Mouse (Mus musculus): ENCODE data around the gene Ccdc62. TPM values are rescaled to one million over a fixed set of nuclear protein-coding genes. Genes with fewer than 3 reads are reported as not detected.

Ccdc62 gene
- polyA plus RNA-seq, 1 experiment from 2014 or later, result 5.5 TPM

- Histone ChIP-seq H3K27me3 (replicated peaks; ENCODE audit: control insufficient read depth, insufficient read depth, low read length) (no peaks in the 10 kb centered on the region), H3K9ac (ENCODE audit: low read length) (no peak overlapping the region), H3K9me3 (ENCODE audit: control insufficient read depth, low read length) (no peaks in the 10 kb centered on the region), H3K27ac (ENCODE audit: low read depth) (no peak overlapping the region), H3K36me3 (ENCODE audit: control insufficient read depth, insufficient read depth, low read length) (no peaks in the 10 kb centered on the region), H3K4me1 (replicated peaks; ENCODE audit: control insufficient read depth, insufficient read depth, low read length) (no peaks in the 10 kb centered on the region; the same call in 1 of the 2 replicates), H3K4me2 (ENCODE audit: low read length) (no peak overlapping the region), H3K4me3 (ENCODE audit: low read depth, low read length) (no peak overlapping the region)
- ATAC-seq (replicated peaks; ENCODE audit: low FRiP score, low TSS enrichment, low read depth) (no peak), DNase-seq (ENCODE audit: low spot score) (peak; percentile 62)
- 48% methylated on average over 7 of the region's 7 CpGs for WGBS
These were observed 16.7 kb downstream of the Ccdc62 start for GRCm38 (mm10) chr5:123947041-123947761.

- Histone ChIP-seq H3K4me1 (replicated peaks; ENCODE audit: control insufficient read depth, insufficient read depth, low read length) (no peaks in the 10 kb centered on the region), H3K4me3 (ENCODE audit: low read depth, low read length) (no peak overlapping the region), H3K36me3 (ENCODE audit: control insufficient read depth, insufficient read depth, low read length) (no peaks in the 10 kb centered on the region), H3K9ac (ENCODE audit: low read length) (no peak overlapping the region), H3K27ac (ENCODE audit: low read depth) (no peak overlapping the region), H3K27me3 (replicated peaks; ENCODE audit: control insufficient read depth, insufficient read depth, low read length) (no peaks in the 10 kb centered on the region), H3K9me3 (ENCODE audit: control insufficient read depth, low read length) (no peaks in the 10 kb centered on the region), H3K4me2 (ENCODE audit: low read length) (no peak overlapping the region)
- DNase-seq (ENCODE audit: low spot score), result no peak
- WGBS, result 62% methylated on average over 5 of the region's 5 CpGs
- no peak for ATAC-seq (replicated peaks; ENCODE audit: low FRiP score, low TSS enrichment, low read depth)
These were observed 22.0 kb downstream of the Ccdc62 start for GRCm38 (mm10) chr5:123952365-123953045.

- no peak for DNase-seq (ENCODE audit: low spot score)
- no peaks in the 10 kb centered on the region for H3K4me1 ChIP-seq (replicated peaks; ENCODE audit: control insufficient read depth, insufficient read depth, low read length)
These were observed 26.7 kb downstream of the Ccdc62 start for GRCm38 (mm10) chr5:123957213-123957612.

GRCm38 (mm10) chr5:123959018-123959417 lies 28.5 kb downstream of the Ccdc62 start:
- no peak overlapping the region for H3K9ac ChIP-seq (ENCODE audit: low read length)
- 57% methylated on average over 3 of the region's 3 CpGs for WGBS
- DNase-seq (ENCODE audit: low spot score) (no peak), ATAC-seq (replicated peaks; ENCODE audit: low FRiP score, low TSS enrichment, low read depth) (no peak)
- no peaks in the 10 kb centered on the region for H3K36me3 ChIP-seq (ENCODE audit: control insufficient read depth, insufficient read depth, low read length)
- no peak overlapping the region for H3K4me3 ChIP-seq (ENCODE audit: low read depth, low read length)
- H3K4me1 ChIP-seq (replicated peaks; ENCODE audit: control insufficient read depth, insufficient read depth, low read length), result no peaks in the 10 kb centered on the region
- H3K9me3 ChIP-seq (ENCODE audit: control insufficient read depth, low read length), result no peaks in the 10 kb centered on the region
- no peak overlapping the region for H3K27ac ChIP-seq (ENCODE audit: low read depth)
- no peak overlapping the region for H3K4me2 ChIP-seq (ENCODE audit: low read length)
- no peaks in the 10 kb centered on the region for H3K27me3 ChIP-seq (replicated peaks; ENCODE audit: control insufficient read depth, insufficient read depth, low read length)

More at GRCm38 (mm10) chr5:123957213-123957612, 26.7 kb downstream of the Ccdc62 start:
- Histone ChIP-seq H3K27ac (ENCODE audit: low read depth) (no peak overlapping the region), H3K4me3 (ENCODE audit: low read depth, low read length) (no peak overlapping the region), H3K9me3 (ENCODE audit: control insufficient read depth, low read length) (no peaks in the 10 kb centered on the region), H3K4me2 (ENCODE audit: low read length) (no peak overlapping the region), H3K27me3 (replicated peaks; ENCODE audit: control insufficient read depth, insufficient read depth, low read length) (no peaks in the 10 kb centered on the region), H3K9ac (ENCODE audit: low read length) (no peak overlapping the region), H3K36me3 (ENCODE audit: control insufficient read depth, insufficient read depth, low read length) (no peaks in the 10 kb centered on the region)
- 93% methylated on average over 8 of the region's 8 CpGs for WGBS
- ATAC-seq (replicated peaks; ENCODE audit: low FRiP score, low TSS enrichment, low read depth), result no peak

GRCm38 (mm10) chr5:123960129-123960528 lies 29.6 kb downstream of the Ccdc62 start:
- Histone ChIP-seq H3K4me1 (replicated peaks; ENCODE audit: control insufficient read depth, insufficient read depth, low read length) (no peaks in the 10 kb centered on the region), H3K9ac (ENCODE audit: low read length) (no peak overlapping the region), H3K4me2 (ENCODE audit: low read length) (no peak overlapping the region), H3K36me3 (ENCODE audit: control insufficient read depth, insufficient read depth, low read length) (no peaks in the 10 kb centered on the region), H3K9me3 (ENCODE audit: control insufficient read depth, low read length) (no peaks in the 10 kb centered on the region), H3K4me3 (ENCODE audit: low read depth, low read length) (no peak overlapping the region), H3K27me3 (replicated peaks; ENCODE audit: control insufficient read depth, insufficient read depth, low read length) (no peaks in the 10 kb centered on the region), H3K27ac (ENCODE audit: low read depth) (no peak overlapping the region)
- 60% methylated on average over 8 of the region's 8 CpGs for WGBS
- ATAC-seq (replicated peaks; ENCODE audit: low FRiP score, low TSS enrichment, low read depth) (no peak), DNase-seq (ENCODE audit: low spot score) (no peak)

- H3K9me3 ChIP-seq (ENCODE audit: control insufficient read depth, low read length), result no peaks in the 10 kb centered on the region
- no peak overlapping the region for H3K9ac ChIP-seq (ENCODE audit: low read length)
- no peaks in the 10 kb centered on the region for H3K4me1 ChIP-seq (replicated peaks; ENCODE audit: control insufficient read depth, insufficient read depth, low read length)
- no peaks in the 10 kb centered on the region for H3K27me3 ChIP-seq (replicated peaks; ENCODE audit: control insufficient read depth, insufficient read depth, low read length)
- WGBS, result 79% methylated on average over 12 of the region's 12 CpGs
- no peak overlapping the region for H3K27ac ChIP-seq (ENCODE audit: low read depth)
- no peak overlapping the region for H3K4me2 ChIP-seq (ENCODE audit: low read length)
- no peak overlapping the region for H3K4me3 ChIP-seq (ENCODE audit: low read depth, low read length)
- H3K36me3 ChIP-seq (ENCODE audit: control insufficient read depth, insufficient read depth, low read length), result no peaks in the 10 kb centered on the region
- ATAC-seq (replicated peaks; ENCODE audit: low FRiP score, low TSS enrichment, low read depth) (no peak), DNase-seq (ENCODE audit: low spot score) (no peak)
These were observed 30.6 kb downstream of the Ccdc62 start for GRCm38 (mm10) chr5:123961046-123961445.

- no peak overlapping the region for H3K4me2 ChIP-seq (ENCODE audit: low read length)
- no peak for ATAC-seq (replicated peaks; ENCODE audit: low FRiP score, low TSS enrichment, low read depth)
- WGBS, result 89% methylated on average over 4 of the region's 4 CpGs
- no peak overlapping the region for H3K27ac ChIP-seq (ENCODE audit: low read depth)
- no peaks in the 10 kb centered on the region for H3K9me3 ChIP-seq (ENCODE audit: control insufficient read depth, low read length)
- H3K27me3 ChIP-seq (replicated peaks; ENCODE audit: control insufficient read depth, insufficient read depth, low read length), result no peaks in the 10 kb centered on the region
- H3K4me3 ChIP-seq (ENCODE audit: low read depth, low read length), result no peak overlapping the region
- H3K9ac ChIP-seq (ENCODE audit: low read length), result no peak overlapping the region
- no peak for DNase-seq (ENCODE audit: low spot score)
- no peaks in the 10 kb centered on the region for H3K4me1 ChIP-seq (replicated peaks; ENCODE audit: control insufficient read depth, insufficient read depth, low read length)
- H3K36me3 ChIP-seq (ENCODE audit: control insufficient read depth, insufficient read depth, low read length), result no peaks in the 10 kb centered on the region
These were observed 33.7 kb downstream of the Ccdc62 start for GRCm38 (mm10) chr5:123964208-123964607.

- Histone ChIP-seq H3K4me3 (ENCODE audit: low read depth, low read length) (no peak overlapping the region), H3K4me2 (ENCODE audit: low read length) (no peak overlapping the region), H3K36me3 (ENCODE audit: control insufficient read depth, insufficient read depth, low read length) (no peaks in the 10 kb centered on the region), H3K9ac (ENCODE audit: low read length) (no peak overlapping the region), H3K27me3 (replicated peaks; ENCODE audit: control insufficient read depth, insufficient read depth, low read length) (no peaks in the 10 kb centered on the region), H3K4me1 (replicated peaks; ENCODE audit: control insufficient read depth, insufficient read depth, low read length) (no peaks in the 10 kb centered on the region), H3K9me3 (ENCODE audit: control insufficient read depth, low read length) (no peaks in the 10 kb centered on the region), H3K27ac (ENCODE audit: low read depth) (no peak overlapping the region)
- no peak for ATAC-seq (replicated peaks; ENCODE audit: low FRiP score, low TSS enrichment, low read depth)
- 73% methylated on average over 2 of the region's 2 CpGs for WGBS
- no peak for DNase-seq (ENCODE audit: low spot score)
These were observed 36.3 kb downstream of the Ccdc62 start for GRCm38 (mm10) chr5:123966759-123967158.

GRCm38 (mm10) chr5:123968468-123968867 lies 38.0 kb downstream of the Ccdc62 start:
- Histone ChIP-seq H3K36me3 (ENCODE audit: control insufficient read depth, insufficient read depth, low read length) (no peaks in the 10 kb centered on the region), H3K4me3 (ENCODE audit: low read depth, low read length) (no peak overlapping the region), H3K9me3 (ENCODE audit: control insufficient read depth, low read length) (no peaks in the 10 kb centered on the region), H3K27ac (ENCODE audit: low read depth) (no peak overlapping the region), H3K27me3 (replicated peaks; ENCODE audit: control insufficient read depth, insufficient read depth, low read length) (peaks cover 5% of the 10 kb centered on the region), H3K4me1 (replicated peaks; ENCODE audit: control insufficient read depth, insufficient read depth, low read length) (no peaks in the 10 kb centered on the region), H3K9ac (ENCODE audit: low read length) (no peak overlapping the region), H3K4me2 (ENCODE audit: low read length) (no peak overlapping the region)
- ATAC-seq (replicated peaks; ENCODE audit: low FRiP score, low TSS enrichment, low read depth) (no peak), DNase-seq (ENCODE audit: low spot score) (no peak)
- WGBS, result 72% methylated on average over 5 of the region's 5 CpGs
